Mouse (Mus musculus) midbrain, embryonic 16.5 days (tissue): ENCODE results near the gene Frem2. TPM values are rescaled to one million over a fixed set of nuclear protein-coding genes. Genes with fewer than 3 reads are reported as not detected.

Source experiments
- ATAC-seq: fragments of 200-750 bp; cut with Nextera tagmentation; 2 replicates; pipeline ENCODE4 v1.8.0; 2017; ENCODE audit warnings: moderate TSS enrichment
- H3K27ac ChIP-seq: fragments of 300-500 bp; sonication (generic); 2 replicates; pipeline ENCODE4 v1.5.1; 2014; ENCODE audit warnings: mild to moderate bottlenecking, low read length, mixed read lengths
- H3K27me3 ChIP-seq: fragments of 300-500 bp; sonication (generic); 2 replicates; pipeline ENCODE4 v1.6.1; 2014; ENCODE audit warnings: low read depth, low read length, mixed read lengths; ENCODE audit not compliant: control insufficient read depth, insufficient read depth
- H3K36me3 ChIP-seq: fragments of 300-500 bp; sonication (generic); 2 replicates; pipeline ENCODE4 v1.6.1; 2014; ENCODE audit warnings: mild to moderate bottlenecking, low read length, moderate library complexity, mixed read lengths; ENCODE audit not compliant: control insufficient read depth, insufficient read depth
- H3K4me1 ChIP-seq: fragments of 300-500 bp; sonication (generic); 2 replicates; pipeline ENCODE4 v1.6.1; 2014; ENCODE audit warnings: mild to moderate bottlenecking, low read length, mixed read lengths; ENCODE audit not compliant: control insufficient read depth, insufficient read depth
- H3K4me2 ChIP-seq: fragments of 300-500 bp; sonication (generic); 2 replicates; pipeline ENCODE4 v1.6.1; 2014; ENCODE audit warnings: mild to moderate bottlenecking, low read length, mixed read lengths
- H3K4me3 ChIP-seq: fragments of 300-500 bp; sonication (generic); 2 replicates; pipeline ENCODE4 v1.5.1; 2014; ENCODE audit warnings: low read depth, mild to moderate bottlenecking, low read length, moderate library complexity, mixed read lengths
- H3K9ac ChIP-seq: fragments of 300-500 bp; sonication (generic); 2 replicates; pipeline ENCODE4 v1.6.1; 2014; ENCODE audit warnings: low read depth, low read length, mixed read lengths
- H3K9me3 ChIP-seq: fragments of 300-500 bp; sonication (generic); replicated peaks from 2 replicates; pipeline ENCODE4 v1.6.1; 2014; ENCODE audit warnings: mild to moderate bottlenecking, low read length, mixed read lengths; ENCODE audit not compliant: control insufficient read depth, poor library complexity, severe bottlenecking
- whole genome bisulfite sequencing: fragments of 180-500 bp; shearing (Covaris S2); extraction: QIAGEN DNeasy Blood & Tissue Kit; methylation state at CpG from one replicate; pipeline ENCODE4 v1.1.7; 2014; 5-methylcytosine and 5-hydroxymethylcytosine counted together
- polyA plus RNA-seq: library from polyadenylated mRNA; unstranded; fragments of >200 nt; fragmentation: Nextera tagmentation; extraction: Ambion mirVana; gene quantifications from 2 replicates; pipeline ENCODE4 v1.2.1, GENCODE M21; 2015

Frem2 gene
- polyA plus RNA-seq, result 1.4 and 1.7 TPM in 2 replicates

- peak; percentile 97 for ATAC-seq
Observed at GRCm38 (mm10) chr3:53656878-53657561, at the start of gene Frem2. Frem2 (minus strand) TSS chr3:53657355.

DNA sequence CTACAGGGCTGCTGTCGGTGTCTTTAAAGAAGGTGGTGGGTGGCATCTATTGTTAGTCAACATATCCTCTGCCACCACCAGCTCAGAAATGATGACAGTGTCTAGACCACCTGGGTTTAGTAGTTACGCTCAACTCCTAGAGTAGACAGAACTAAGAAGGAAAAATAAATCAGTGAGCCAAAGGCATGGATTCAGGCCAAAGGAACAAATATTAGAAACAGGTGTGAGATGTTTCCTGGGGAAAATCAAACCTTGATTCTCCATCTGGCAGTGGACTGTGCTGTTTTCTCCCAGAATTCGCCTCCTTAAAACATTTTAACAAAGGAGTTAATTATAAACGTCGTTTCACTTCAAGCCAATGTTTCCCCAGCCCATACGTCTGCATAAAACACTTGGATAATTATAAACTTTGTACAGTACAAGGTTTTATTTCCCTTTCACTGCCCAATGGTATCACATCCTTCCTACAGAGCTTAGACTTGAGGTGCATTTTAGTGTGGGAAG, 48.9 kb upstream of the Frem2 start:
- Histone ChIP-seq H3K36me3 (no peaks in the 10 kb centered on the region), H3K27ac (no peak overlapping the region), H3K4me2 (no peak overlapping the region), H3K4me1 (no peaks in the 10 kb centered on the region), H3K4me3 (no peak overlapping the region), H3K9me3 (no peaks in the 10 kb centered on the region), H3K27me3 (no peaks in the 10 kb centered on the region), H3K9ac (no peak overlapping the region)
- WGBS, result 74% methylated on average over 6 of the region's 6 CpGs
- ATAC-seq, result no peak

More at GRCm38 (mm10) chr3:53656878-53657561, at the start of gene Frem2:
- Histone ChIP-seq H3K27me3 (peaks cover 19% of the 10 kb centered on the region), H3K36me3 (no peaks in the 10 kb centered on the region), H3K9ac (peak within 1 kb of the TSS; percentile 70), H3K4me1 (peaks cover 18% of the 10 kb centered on the region), H3K4me3 (peak within 1 kb of the TSS; percentile 54), H3K9me3 (peaks cover 4% of the 10 kb centered on the region; the same call in 1 of the 2 replicates), H3K27ac (no peak within 1 kb of the TSS), H3K4me2 (peak within 1 kb of the TSS; percentile 99)
- under 1% methylated on average over 34 of the region's 34 CpGs for WGBS

DNA sequence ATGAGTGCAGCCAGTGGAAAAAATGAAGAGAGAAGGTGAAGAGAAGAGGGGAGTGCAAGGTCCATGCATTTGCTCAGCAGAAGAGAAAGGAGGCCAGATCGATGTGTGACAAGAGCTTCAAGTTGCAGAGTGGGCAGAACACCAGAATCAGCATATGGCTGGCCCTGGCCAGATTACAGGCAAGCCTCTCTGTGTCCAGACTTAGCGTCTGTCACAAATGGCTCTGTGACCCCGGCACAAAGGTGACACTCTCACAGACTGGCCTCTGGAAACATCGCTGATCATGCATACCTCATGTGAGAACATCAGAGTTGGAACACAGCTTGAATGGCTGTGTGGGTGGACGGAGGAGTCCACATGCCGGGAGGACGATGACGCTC, 46.0 kb upstream of the Frem2 start:
- H3K27ac ChIP-seq, result no peak overlapping the region
- 81% methylated on average over 8 of the region's 8 CpGs for WGBS
- no peak for ATAC-seq

GRCm38 (mm10) chr3:53702421-53703125, 45.4 kb upstream of the Frem2 start:
- H3K4me3 ChIP-seq, result no peak overlapping the region
- H3K9me3 ChIP-seq, result no peaks in the 10 kb centered on the region
- no peaks in the 10 kb centered on the region for H3K36me3 ChIP-seq
- no peaks in the 10 kb centered on the region for H3K27me3 ChIP-seq
- no peak for ATAC-seq
- WGBS, result 49% methylated on average over 9 of the region's 9 CpGs
- no peak overlapping the region for H3K27ac ChIP-seq
- H3K4me1 ChIP-seq, result no peaks in the 10 kb centered on the region
- H3K9ac ChIP-seq, result no peak overlapping the region
- H3K4me2 ChIP-seq, result no peak overlapping the region

More for the DNA sequence above, 46.0 kb upstream of the Frem2 start:
- H3K9me3 ChIP-seq, result no peaks in the 10 kb centered on the region
- H3K27me3 ChIP-seq, result no peaks in the 10 kb centered on the region
- H3K9ac ChIP-seq, result no peak overlapping the region
- H3K4me1 ChIP-seq, result no peaks in the 10 kb centered on the region
- no peak overlapping the region for H3K4me3 ChIP-seq
- no peak overlapping the region for H3K4me2 ChIP-seq
- no peaks in the 10 kb centered on the region for H3K36me3 ChIP-seq

DNA sequence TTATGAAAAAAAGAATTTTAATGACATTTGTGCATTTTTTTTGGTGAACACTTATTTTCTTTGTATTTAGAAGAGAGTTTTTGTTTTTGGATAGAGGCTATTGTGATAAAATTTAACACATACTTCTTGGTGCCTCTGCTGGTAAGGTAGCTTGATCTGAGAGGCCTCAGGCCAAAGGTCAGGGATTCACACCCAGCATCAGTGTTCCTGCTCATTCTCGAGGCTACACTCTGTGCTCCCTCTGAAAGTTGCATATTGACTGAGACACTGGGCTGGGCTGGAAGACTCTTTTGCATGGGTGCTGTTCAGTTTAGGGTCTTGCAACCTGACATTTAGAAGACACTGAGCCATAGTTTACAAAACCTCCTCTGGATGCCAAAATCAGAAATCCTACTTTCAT, 44.8 kb upstream of the Frem2 start:
- no peaks in the 10 kb centered on the region for H3K9me3 ChIP-seq
- no peak overlapping the region for H3K4me2 ChIP-seq
- 40% methylated on average over 1 of the region's 1 CpGs for WGBS
- no peak overlapping the region for H3K9ac ChIP-seq
- no peaks in the 10 kb centered on the region for H3K36me3 ChIP-seq
- H3K4me3 ChIP-seq, result no peak overlapping the region
- no peaks in the 10 kb centered on the region for H3K27me3 ChIP-seq
- no peak overlapping the region for H3K27ac ChIP-seq
- no peak for ATAC-seq
- H3K4me1 ChIP-seq, result no peaks in the 10 kb centered on the region

DNA sequence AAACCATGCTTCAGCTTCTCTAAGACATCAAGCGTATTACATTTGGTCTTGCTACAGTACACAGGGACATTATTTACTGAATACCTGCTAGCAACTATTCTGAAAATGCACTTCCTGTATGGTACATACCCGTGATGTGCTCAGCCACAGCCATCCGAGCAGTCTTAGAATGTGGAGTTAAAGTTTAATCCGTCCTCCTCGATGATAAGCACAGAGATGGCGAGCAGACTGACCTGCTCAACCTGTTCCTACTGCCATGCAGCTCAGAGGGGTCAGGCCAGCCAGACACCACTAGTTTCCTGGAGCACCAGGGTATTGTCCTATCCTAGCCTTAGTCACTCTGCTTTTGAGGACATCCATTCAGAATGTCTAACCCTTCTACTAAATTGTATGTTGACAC, 30.6 kb upstream of the Frem2 start:
- no peak overlapping the region for H3K4me3 ChIP-seq
- H3K27ac ChIP-seq, result no peak overlapping the region
- H3K4me1 ChIP-seq, result no peaks in the 10 kb centered on the region
- 92% methylated on average over 6 of the region's 6 CpGs for WGBS
- no peak overlapping the region for H3K4me2 ChIP-seq
- H3K27me3 ChIP-seq, result no peaks in the 10 kb centered on the region
- H3K9ac ChIP-seq, result no peak overlapping the region
- H3K36me3 ChIP-seq, result no peaks in the 10 kb centered on the region
- no peak for ATAC-seq
- no peaks in the 10 kb centered on the region for H3K9me3 ChIP-seq

DNA sequence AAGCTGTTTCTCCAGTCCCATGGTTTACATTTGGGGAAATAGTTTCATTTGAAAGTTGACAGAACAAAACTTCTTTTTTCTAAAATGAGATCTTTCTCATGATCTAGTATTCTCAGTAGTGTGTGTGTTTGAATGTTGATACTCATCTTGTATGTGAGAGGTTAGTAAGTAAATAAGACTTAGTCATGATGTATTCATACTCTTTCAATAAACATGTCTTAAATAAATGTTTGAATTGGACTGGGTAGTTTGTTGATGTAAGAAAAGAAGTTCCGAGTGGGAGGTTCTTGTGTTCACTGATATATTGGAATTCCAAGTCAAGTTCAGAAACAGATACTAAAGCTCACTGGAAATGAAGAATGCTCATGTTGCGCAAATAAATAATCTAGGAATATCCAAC, 25.1 kb upstream of the Frem2 start:
- no peaks in the 10 kb centered on the region for H3K9me3 ChIP-seq
- WGBS, result 84% methylated on average over 2 of the region's 2 CpGs
- ATAC-seq, result no peak

GRCm38 (mm10) chr3:53680816-53681215, 23.7 kb upstream of the Frem2 start:
- Histone ChIP-seq H3K4me3 (no peak overlapping the region), H3K27me3 (no peaks in the 10 kb centered on the region), H3K36me3 (no peaks in the 10 kb centered on the region), H3K27ac (no peak overlapping the region), H3K9me3 (no peaks in the 10 kb centered on the region), H3K9ac (no peak overlapping the region), H3K4me2 (no peak overlapping the region), H3K4me1 (no peaks in the 10 kb centered on the region)
- 38% methylated on average over 2 of the region's 2 CpGs for WGBS
- ATAC-seq, result no peak

More for the DNA sequence above, 25.1 kb upstream of the Frem2 start:
- Histone ChIP-seq H3K4me3 (no peak overlapping the region), H3K27me3 (no peaks in the 10 kb centered on the region), H3K36me3 (no peaks in the 10 kb centered on the region), H3K27ac (no peak overlapping the region), H3K4me2 (no peak overlapping the region), H3K4me1 (no peaks in the 10 kb centered on the region), H3K9ac (no peak overlapping the region)

- H3K36me3 ChIP-seq, result no peaks in the 10 kb centered on the region
Observed at GRCm38 (mm10) chr3:53674225-53674624, 17.1 kb upstream of the Frem2 start.

More at GRCm38 (mm10) chr3:53674225-53674624, 17.1 kb upstream of the Frem2 start:
- no peaks in the 10 kb centered on the region for H3K4me1 ChIP-seq
- H3K4me2 ChIP-seq, result no peak overlapping the region
- 31% methylated on average over 1 of the region's 1 CpGs for WGBS
- H3K27ac ChIP-seq, result no peak overlapping the region
- no peak for ATAC-seq
- no peak overlapping the region for H3K4me3 ChIP-seq
- H3K27me3 ChIP-seq, result no peaks in the 10 kb centered on the region
- H3K9me3 ChIP-seq, result no peaks in the 10 kb centered on the region
- H3K9ac ChIP-seq, result no peak overlapping the region
